Mouse (Mus musculus) lung, embryonic 15.5 days (tissue): ENCODE data around the gene Psmb3. TPM values are rescaled to one million over a fixed set of nuclear protein-coding genes. Genes with fewer than 3 reads are reported as not detected.

ENCODE experiments used
- ATAC-seq: fragments of 200-750 bp; cut with Nextera tagmentation; 2 replicates; pipeline ENCODE4 v1.8.0; 2017; ENCODE audit warnings: moderate number of reproducible peaks, borderline replicate concordance; ENCODE audit not compliant: low FRiP score, low TSS enrichment; ENCODE audit errors: extremely low read depth
- H3K27ac ChIP-seq: fragments of 300-500 bp; sonication (generic); 2 replicates; pipeline ENCODE4 v1.5.1; 2015; ENCODE audit warnings: moderate library complexity, mild to moderate bottlenecking, inconsistent platforms
- H3K27me3 ChIP-seq: fragments of 300-500 bp; sonication (generic); 2 replicates; pipeline ENCODE4 v1.6.1; 2015; ENCODE audit warnings: inconsistent platforms
- H3K36me3 ChIP-seq: fragments of 300-500 bp; sonication (generic); 2 replicates; pipeline ENCODE4 v1.6.1; 2015; ENCODE audit warnings: inconsistent platforms
- H3K4me1 ChIP-seq: fragments of 300-500 bp; sonication (generic); 2 replicates; pipeline ENCODE4 v1.6.1; 2015; ENCODE audit warnings: inconsistent platforms
- H3K4me2 ChIP-seq: fragments of 300-500 bp; sonication (generic); 2 replicates; pipeline ENCODE4 v1.6.1; 2015; ENCODE audit warnings: inconsistent platforms, mild to moderate bottlenecking, moderate library complexity
- H3K4me3 ChIP-seq: fragments of 300-500 bp; sonication (generic); 2 replicates; pipeline ENCODE4 v1.5.1; 2015; ENCODE audit warnings: mild to moderate bottlenecking, inconsistent platforms
- H3K9ac ChIP-seq: fragments of 300-500 bp; sonication (generic); 2 replicates; pipeline ENCODE4 v1.6.1; 2015; ENCODE audit warnings: inconsistent platforms
- H3K9me3 ChIP-seq: fragments of 300-500 bp; sonication (generic); 2 replicates; pipeline ENCODE4 v1.6.1; 2016; ENCODE audit warnings: inconsistent platforms
- WGBS: fragments of 180-500 bp; shearing (Covaris S2); methylation state at CpG from one replicate; pipeline ENCODE4 v1.1.7; 2015; 5-methylcytosine and 5-hydroxymethylcytosine counted together
- polyA plus RNA-seq: library from polyadenylated mRNA; unstranded; fragments of >200 nt; fragmentation: Nextera tagmentation; extraction: Ambion mirVana; gene quantifications from 2 replicates; pipeline ENCODE4 v1.2.1, GENCODE M21; 2015

Psmb3 gene
- polyA plus RNA-seq, 1 experiment from 2014 or later: 465 TPM

DNA sequence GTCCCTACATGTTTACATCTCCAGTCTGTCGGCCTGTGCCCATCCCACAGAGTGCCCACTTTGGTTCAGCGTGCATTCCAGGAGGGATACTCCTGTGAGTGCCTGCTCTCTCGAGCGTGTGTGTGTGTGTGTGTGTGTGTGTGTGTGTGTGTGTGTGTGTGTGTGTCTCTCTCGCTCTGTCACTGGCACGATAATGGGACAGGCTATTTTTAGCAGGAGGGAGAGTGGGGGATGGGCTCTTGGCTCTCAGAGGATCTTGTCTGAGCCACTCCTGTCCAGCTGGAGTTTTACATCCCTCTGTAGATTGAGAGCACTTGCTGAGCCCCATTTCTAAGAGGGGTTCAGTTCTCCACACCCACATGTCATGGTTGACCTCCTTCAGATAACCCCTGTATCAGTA is 33.4 kb upstream of the Psmb3 start:
- no peaks in the 10 kb centered on the region for H3K27me3 ChIP-seq
- peaks cover 39% of the 10 kb centered on the region for H3K4me1 ChIP-seq
- H3K4me2 ChIP-seq: peak overlapping the region; percentile 5; the same call in 1 of the 2 replicates
- no peaks in the 10 kb centered on the region for H3K9me3 ChIP-seq
- WGBS: 4% methylated on average over 6 of the region's 6 CpGs
- H3K9ac ChIP-seq: no peak overlapping the region
- peak overlapping the region; percentile 77 for H3K27ac ChIP-seq
- ATAC-seq: peak; percentile 67; the same call in 1 of the 2 replicates
- no peak overlapping the region for H3K4me3 ChIP-seq
- peaks cover 71% of the 10 kb centered on the region for H3K36me3 ChIP-seq

DNA sequence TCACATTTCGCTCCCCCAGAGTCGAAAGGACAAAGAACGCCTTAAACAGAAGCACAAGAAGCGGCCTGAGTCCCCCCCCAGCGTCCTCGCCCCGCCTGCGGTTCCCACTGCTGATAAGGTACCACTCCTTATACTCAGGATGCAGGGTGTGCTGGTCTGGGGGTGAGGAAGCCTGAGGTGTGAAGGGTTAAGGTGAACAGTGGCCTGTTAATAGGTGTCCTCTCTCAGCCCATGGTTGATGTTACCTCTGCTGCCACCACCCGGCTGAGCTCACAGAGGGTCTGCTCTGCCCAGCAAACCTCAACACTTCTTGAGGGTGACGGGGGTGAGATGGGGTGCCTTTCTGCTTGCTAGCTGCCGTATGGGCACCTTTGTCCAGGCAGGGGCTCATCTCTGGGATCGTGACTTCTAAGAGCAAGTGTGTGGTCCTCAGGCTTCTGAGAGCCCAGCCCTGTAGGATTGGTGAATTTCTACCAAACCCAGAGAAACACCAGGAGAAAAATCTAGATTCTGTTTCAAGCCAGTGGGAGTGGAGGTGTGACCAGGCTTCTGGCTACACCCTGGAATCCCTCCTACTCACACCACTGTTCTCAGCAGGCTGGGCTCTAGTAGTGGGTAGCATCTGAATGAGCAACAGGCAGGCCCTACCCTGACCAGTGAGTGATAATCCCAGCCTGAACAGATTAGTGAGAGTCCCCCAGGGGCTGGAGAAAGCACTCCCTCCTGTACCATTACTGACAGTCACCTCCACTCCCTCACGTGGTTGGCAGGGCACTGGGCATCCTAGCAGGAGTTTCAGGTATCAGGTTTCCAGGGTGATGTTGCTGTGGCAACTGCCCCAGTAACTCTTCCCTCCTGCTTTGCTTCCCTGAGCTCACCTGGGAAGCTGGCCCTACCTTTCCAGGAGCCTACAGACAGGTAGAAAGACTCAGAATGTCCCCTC is 32.7 kb upstream of the Psmb3 start:
- no peaks in the 10 kb centered on the region for H3K27me3 ChIP-seq

GRCm38 (mm10) chr11:97671177-97671527 is 32.0 kb upstream of the Psmb3 start:
- Histone ChIP-seq H3K4me1 (peaks cover 37% of the 10 kb centered on the region), H3K9me3 (no peaks in the 10 kb centered on the region), H3K9ac (no peak overlapping the region), H3K27ac (no peak overlapping the region), H3K4me3 (no peak overlapping the region), H3K4me2 (no peak overlapping the region), H3K36me3 (peaks cover 69% of the 10 kb centered on the region), H3K27me3 (no peaks in the 10 kb centered on the region)
- no peak for ATAC-seq
- WGBS: 58% methylated on average over 2 of the region's 2 CpGs

More for the DNA sequence above, 32.7 kb upstream of the Psmb3 start:
- H3K4me3 ChIP-seq: no peak overlapping the region
- 39% methylated on average over 13 of the region's 13 CpGs for WGBS
- H3K4me2 ChIP-seq: peak overlapping the region; percentile 5; the same call in 1 of the 2 replicates
- H3K36me3 ChIP-seq: peaks cover 73% of the 10 kb centered on the region
- peaks cover 32% of the 10 kb centered on the region for H3K4me1 ChIP-seq
- H3K9me3 ChIP-seq: no peaks in the 10 kb centered on the region
- peak overlapping the region; percentile 77 for H3K27ac ChIP-seq
- 0 out of 2 replicates have a peak overlapping the region, but pooled peaks have one; percentile 20 for H3K9ac ChIP-seq
- ATAC-seq: no peak

DNA sequence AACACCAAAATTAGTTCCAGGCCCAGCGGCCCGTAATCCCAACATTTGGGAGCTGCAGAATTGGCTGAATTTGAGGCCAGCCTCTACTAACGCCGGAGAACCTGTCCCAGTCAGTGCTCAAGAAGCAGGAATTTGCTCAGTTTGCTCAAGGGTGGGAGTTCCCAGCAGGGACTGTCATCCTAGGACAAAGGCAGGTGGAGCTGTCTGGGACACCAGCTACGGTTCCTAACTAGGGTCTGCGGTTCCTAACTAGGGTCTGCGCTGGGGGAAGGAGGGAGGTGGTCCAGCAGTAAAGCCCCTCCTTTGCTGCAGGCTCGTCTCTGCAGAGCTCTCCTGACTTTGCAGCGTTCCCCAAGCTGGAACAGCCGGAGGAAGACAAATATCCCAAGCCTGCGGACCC is 30.1 kb upstream of the Psmb3 start:
- Histone ChIP-seq H3K4me3 (no peak overlapping the region), H3K4me2 (no peak overlapping the region), H3K36me3 (peaks cover 69% of the 10 kb centered on the region), H3K9me3 (no peaks in the 10 kb centered on the region), H3K27ac (no peak overlapping the region), H3K4me1 (peaks cover 50% of the 10 kb centered on the region), H3K9ac (no peak overlapping the region), H3K27me3 (no peaks in the 10 kb centered on the region)
- ATAC-seq: no peak
- 72% methylated on average over 11 of the region's 11 CpGs for WGBS

DNA sequence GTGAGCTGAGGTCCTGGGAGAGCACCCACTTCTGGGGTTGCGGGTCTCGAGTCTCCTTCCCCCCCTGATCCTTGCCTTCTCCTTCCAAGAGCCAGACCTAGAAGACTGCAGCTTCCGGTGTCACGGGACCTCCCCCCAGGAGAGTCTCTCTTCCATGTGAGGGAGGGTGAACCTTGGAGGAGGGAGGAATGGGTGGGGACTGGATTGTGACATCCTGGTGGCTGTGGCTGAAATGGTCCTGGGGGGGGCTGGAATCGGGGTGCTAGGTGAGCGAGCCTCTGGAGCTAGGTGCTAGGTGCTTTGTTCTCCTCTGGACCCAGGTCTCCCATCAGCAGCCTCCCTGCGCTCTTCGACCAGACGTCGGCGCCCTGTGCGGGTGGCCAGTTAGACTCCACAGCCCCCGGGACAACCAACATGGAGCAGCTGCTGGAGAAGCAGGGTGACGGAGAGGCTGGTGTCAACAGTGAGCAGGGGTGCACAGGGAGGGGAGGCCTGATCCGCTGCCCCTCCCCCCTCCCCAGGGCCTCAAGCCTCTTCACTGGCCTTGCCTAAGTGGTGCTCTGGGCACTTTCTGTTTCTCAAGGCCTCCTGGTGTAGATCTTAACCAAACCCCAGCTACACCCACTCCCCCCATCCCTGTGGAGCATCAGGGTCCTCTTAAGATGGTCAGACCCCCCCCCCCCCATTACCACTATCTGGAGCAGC is 27.0 kb upstream of the Psmb3 start:
- H3K4me3 ChIP-seq: no peak overlapping the region
- H3K9me3 ChIP-seq: no peaks in the 10 kb centered on the region
- peaks cover 40% of the 10 kb centered on the region for H3K4me1 ChIP-seq
- no peaks in the 10 kb centered on the region for H3K27me3 ChIP-seq
- H3K4me2 ChIP-seq: no peak overlapping the region
- peaks cover 79% of the 10 kb centered on the region for H3K36me3 ChIP-seq
- H3K9ac ChIP-seq: no peak overlapping the region
- WGBS: 63% methylated on average over 15 of the region's 15 CpGs
- peak overlapping the region; percentile 7; the same call in 1 of the 2 replicates for H3K27ac ChIP-seq
- 0 out of 2 replicates have a peak, but pooled peaks have one; percentile 15 for ATAC-seq

- ATAC-seq: no peak
- H3K27ac ChIP-seq: no peak overlapping the region
- no peak overlapping the region for H3K9ac ChIP-seq
- 55% methylated on average over 15 of the region's 15 CpGs for WGBS
- H3K4me1 ChIP-seq: peaks cover 52% of the 10 kb centered on the region
- peaks cover 78% of the 10 kb centered on the region for H3K36me3 ChIP-seq
- no peak overlapping the region for H3K4me3 ChIP-seq
- H3K9me3 ChIP-seq: no peaks in the 10 kb centered on the region
- no peak overlapping the region for H3K4me2 ChIP-seq
- H3K27me3 ChIP-seq: no peaks in the 10 kb centered on the region
Measured at GRCm38 (mm10) chr11:97677381-97677780, 25.8 kb upstream of the Psmb3 start.

DNA sequence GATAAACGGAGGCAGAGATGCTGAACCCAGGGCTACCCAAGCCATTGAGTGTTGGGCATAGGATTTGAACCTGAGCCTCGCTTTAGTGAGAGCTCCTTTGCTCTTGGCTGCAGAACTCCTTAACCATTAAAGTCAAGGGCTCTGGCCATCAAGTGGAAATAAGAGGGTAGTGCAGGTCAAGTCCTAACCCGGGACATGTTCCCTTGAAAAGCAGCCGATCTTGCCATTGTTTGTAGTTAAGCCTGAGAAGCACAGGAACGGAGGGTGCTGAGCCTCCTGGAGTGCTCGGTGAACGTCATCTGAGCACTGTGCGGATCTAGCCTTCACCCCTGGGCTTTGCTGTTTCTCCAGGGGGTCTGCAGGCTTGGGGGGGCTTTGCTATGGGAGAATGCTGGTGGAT is 25.4 kb upstream of the Psmb3 start:
- 52% methylated on average over 8 of the region's 8 CpGs for WGBS
- peaks cover 74% of the 10 kb centered on the region for H3K36me3 ChIP-seq
- no peak overlapping the region for H3K4me3 ChIP-seq
- no peak for ATAC-seq
- H3K27me3 ChIP-seq: no peaks in the 10 kb centered on the region
- H3K27ac ChIP-seq: no peak overlapping the region
- no peak overlapping the region for H3K4me2 ChIP-seq
- no peaks in the 10 kb centered on the region for H3K9me3 ChIP-seq
- H3K9ac ChIP-seq: no peak overlapping the region
- peaks cover 53% of the 10 kb centered on the region for H3K4me1 ChIP-seq

GRCm38 (mm10) chr11:97678301-97678700 is 24.9 kb upstream of the Psmb3 start:
- Histone ChIP-seq H3K4me3 (no peak overlapping the region), H3K27ac (no peak overlapping the region), H3K9ac (no peak overlapping the region), H3K27me3 (no peaks in the 10 kb centered on the region), H3K36me3 (peaks cover 72% of the 10 kb centered on the region), H3K9me3 (no peaks in the 10 kb centered on the region), H3K4me2 (no peak overlapping the region), H3K4me1 (peaks cover 55% of the 10 kb centered on the region)
- WGBS: 80% methylated on average over 15 of the region's 15 CpGs
- no peak for ATAC-seq

- ATAC-seq: no peak
- H3K4me1 ChIP-seq: peaks cover 76% of the 10 kb centered on the region
- H3K27me3 ChIP-seq: no peaks in the 10 kb centered on the region
- H3K4me2 ChIP-seq: peak overlapping the region; percentile 16; the same call in 1 of the 2 replicates
- H3K27ac ChIP-seq: peak overlapping the region; percentile 92
- H3K36me3 ChIP-seq: peaks cover 52% of the 10 kb centered on the region
- H3K9ac ChIP-seq: no peak overlapping the region
- H3K9me3 ChIP-seq: no peaks in the 10 kb centered on the region
- WGBS: 54% methylated on average over 12 of the region's 12 CpGs
- no peak overlapping the region for H3K4me3 ChIP-seq
Measured at GRCm38 (mm10) chr11:97680430-97680829, 22.8 kb upstream of the Psmb3 start.

- WGBS: 58% methylated on average over 6 of the region's 6 CpGs
- ATAC-seq: peak; percentile 47
- Histone ChIP-seq H3K9me3 (no peaks in the 10 kb centered on the region), H3K4me3 (no peak overlapping the region), H3K27ac (peak overlapping the region; percentile 92), H3K27me3 (no peaks in the 10 kb centered on the region), H3K4me1 (peaks cover 75% of the 10 kb centered on the region), H3K4me2 (peak overlapping the region; percentile 18), H3K36me3 (peaks cover 37% of the 10 kb centered on the region), H3K9ac (no peak overlapping the region)
Measured at GRCm38 (mm10) chr11:97682504-97683055, 20.6 kb upstream of the Psmb3 start.

DNA sequence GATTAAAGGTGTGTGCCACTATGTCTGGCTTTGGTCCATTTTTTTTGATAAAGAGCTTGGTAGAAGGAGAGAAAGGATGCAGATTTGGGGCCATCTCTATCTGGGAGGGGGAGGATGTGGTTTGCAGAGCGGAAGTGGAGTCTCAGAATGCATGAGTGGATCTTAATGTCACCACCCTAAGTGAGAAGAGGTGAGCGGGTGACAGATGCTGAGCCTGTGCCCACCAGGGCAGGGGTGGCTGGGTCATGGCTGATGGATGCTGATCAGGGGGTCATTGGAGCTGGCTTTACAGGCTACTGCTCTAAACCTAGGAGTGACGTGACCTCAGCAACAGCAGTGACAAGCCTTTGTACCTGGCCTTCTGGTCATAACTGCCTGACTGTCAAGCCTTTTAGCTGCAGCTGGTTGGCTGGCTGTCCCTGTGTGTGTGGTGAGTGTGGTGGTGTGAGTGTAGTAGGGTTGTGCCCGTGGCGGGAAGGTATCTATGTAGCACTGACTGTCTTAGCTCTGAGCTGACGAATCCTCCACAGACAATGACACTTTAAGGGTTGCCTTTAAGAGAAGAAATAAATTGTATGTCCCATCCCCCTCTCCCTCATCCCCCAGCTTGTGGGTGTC is 19.0 kb upstream of the Psmb3 start:
- no peak for ATAC-seq
- H3K4me3 ChIP-seq: no peak overlapping the region
- H3K4me2 ChIP-seq: no peak overlapping the region
- no peaks in the 10 kb centered on the region for H3K27me3 ChIP-seq
- no peak overlapping the region for H3K9ac ChIP-seq
- H3K4me1 ChIP-seq: peaks cover 66% of the 10 kb centered on the region
- H3K36me3 ChIP-seq: peaks cover 31% of the 10 kb centered on the region
- peak overlapping the region; percentile 92 for H3K27ac ChIP-seq
- 75% methylated on average over 6 of the region's 6 CpGs for WGBS
- H3K9me3 ChIP-seq: no peaks in the 10 kb centered on the region
